Mouse (Mus musculus): Measurements from ENCODE around the gene Htr3b. TPM values are rescaled to one million over a fixed set of nuclear protein-coding genes. Genes with fewer than 3 reads are reported as not detected.
"Not testable (repeated sequence)": the region's sequence is repeated elsewhere in the genome, so short reads cannot be mapped to it uniquely, and the experiment has no call there.

Htr3b gene
- polyA plus RNA-seq, 1 experiment = not detected

DNA sequence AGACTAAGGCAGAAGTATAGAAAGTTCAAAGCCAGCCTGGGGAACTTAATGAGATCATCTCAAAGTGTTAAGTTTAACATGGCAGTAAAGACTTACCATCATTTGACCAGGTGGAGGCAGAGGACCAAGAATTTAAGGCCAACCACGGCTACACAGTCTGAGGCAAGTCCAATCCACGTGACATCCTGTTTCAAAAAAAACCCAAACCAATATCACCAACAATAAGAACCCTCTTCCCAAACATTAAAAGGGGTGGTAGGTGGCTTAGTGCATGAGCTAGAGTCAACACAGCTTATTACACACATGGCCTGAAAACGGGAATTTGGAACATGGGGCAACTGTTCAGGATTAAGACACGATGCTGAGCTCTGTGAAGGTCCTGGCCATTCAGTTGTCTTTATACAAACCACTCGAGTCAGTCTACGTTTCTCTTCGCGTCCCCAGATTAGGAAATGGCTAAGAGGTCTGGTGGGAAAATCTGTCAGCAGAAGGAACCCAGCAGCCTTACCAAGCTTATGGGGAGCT lies 19.6 kb upstream of the Htr3b start:
- Histone ChIP-seq H3K27me3 (replicated peaks) (no peaks in the 10 kb centered on the region), H3K9me3 (no peaks in the 10 kb centered on the region), H3K36me3 (replicated peaks; ENCODE audit: low read length) (no peaks in the 10 kb centered on the region), H3K4me1 (peaks cover 29% of the 10 kb centered on the region), H3K4me3 (replicated peaks) (peak overlapping the region; percentile 100)
- TF ChIP-seq FLI1 (IDR thresholded peaks at IDR 0.05; ENCODE audit: low read length) (no peak), GATA1 (IDR thresholded peaks at IDR 0.05; ENCODE audit: borderline replicate concordance, low read length) (no peak)

DNA sequence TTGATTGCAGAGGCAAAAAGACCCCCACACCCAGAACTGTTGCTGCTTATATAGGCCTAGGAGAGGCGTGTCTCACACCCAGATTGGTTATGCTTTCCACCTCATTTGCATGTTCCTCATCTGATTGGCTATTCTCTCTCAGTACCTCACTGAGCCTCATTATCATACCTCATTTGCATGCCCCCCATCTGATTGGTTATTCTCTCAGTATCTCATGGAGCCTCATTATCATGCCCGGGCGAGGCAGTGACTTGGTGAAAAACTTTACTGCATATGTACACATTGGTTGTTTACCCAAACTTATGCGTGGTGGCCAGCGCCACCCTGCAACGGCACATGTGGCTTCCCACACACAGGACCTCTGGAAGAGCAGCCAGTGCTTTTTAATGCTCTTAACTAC lies 19.0 kb upstream of the Htr3b start:
- not testable (repeated sequence) for H3K27me3 ChIP-seq (replicated peaks); H3K9me3 ChIP-seq; H3K4me3 ChIP-seq (replicated peaks); H3K36me3 ChIP-seq (replicated peaks; ENCODE audit: low read length)
- H3K4me1 ChIP-seq = peaks cover 29% of the 10 kb centered on the region

DNA sequence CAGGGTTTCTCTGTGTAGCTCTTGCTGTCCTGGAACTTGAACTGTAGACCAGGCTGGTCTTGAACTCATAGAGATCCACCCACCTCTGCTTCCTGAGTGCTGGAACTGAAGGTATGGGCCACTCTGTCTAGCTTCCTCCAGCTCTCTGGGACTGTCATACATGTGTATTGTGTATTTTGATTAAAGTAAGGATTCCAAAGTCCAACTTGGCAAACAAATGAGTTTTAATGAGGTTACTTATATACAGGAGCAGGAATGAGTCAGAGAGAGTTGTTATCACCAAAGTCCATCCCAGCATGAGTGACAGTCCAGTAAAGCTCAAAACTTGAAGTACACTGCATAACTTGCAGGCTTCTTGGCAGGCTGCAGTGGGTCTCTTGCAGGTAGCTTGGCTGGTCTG lies 17.0 kb upstream of the Htr3b start:
- Histone ChIP-seq H3K27me3 (replicated peaks) (no peaks in the 10 kb centered on the region), H3K36me3 (replicated peaks; ENCODE audit: low read length) (no peaks in the 10 kb centered on the region), H3K4me1 (peaks cover 22% of the 10 kb centered on the region), H3K9me3 (no peaks in the 10 kb centered on the region), H3K4me3 (replicated peaks) (no peak overlapping the region)
- no peak for TF ChIP-seq GATA1 (IDR thresholded peaks at IDR 0.05; ENCODE audit: borderline replicate concordance, low read length)
- no peak for TF ChIP-seq FLI1 (IDR thresholded peaks at IDR 0.05; ENCODE audit: low read length)

DNA sequence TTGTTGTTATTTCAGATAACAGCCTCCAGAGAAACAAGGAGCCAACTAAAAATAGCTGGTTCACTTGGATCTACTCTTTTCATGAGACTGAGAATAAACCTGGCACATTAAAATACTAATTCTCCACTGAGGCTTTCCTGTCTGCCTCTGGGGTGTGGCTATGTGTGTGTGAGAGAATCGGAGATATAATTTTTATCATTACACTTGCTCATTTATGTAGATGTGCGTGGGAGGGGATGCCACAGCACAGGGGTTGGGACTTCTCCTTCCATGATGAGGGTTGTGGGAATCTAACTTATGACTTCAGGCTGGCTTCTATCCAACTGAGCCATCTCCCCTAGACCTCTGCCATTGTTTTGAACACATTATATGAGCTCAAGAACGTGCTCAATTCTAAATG lies 16.0 kb upstream of the Htr3b start:
- Histone ChIP-seq H3K27me3 (replicated peaks) (no peaks in the 10 kb centered on the region), H3K9me3 (no peaks in the 10 kb centered on the region), H3K4me1 (peaks cover 21% of the 10 kb centered on the region), H3K4me3 (replicated peaks) (no peak overlapping the region), H3K36me3 (replicated peaks; ENCODE audit: low read length) (no peaks in the 10 kb centered on the region)
- TF ChIP-seq FLI1 (IDR thresholded peaks at IDR 0.05; ENCODE audit: low read length) = no peak
- no peak for TF ChIP-seq GATA1 (IDR thresholded peaks at IDR 0.05; ENCODE audit: borderline replicate concordance, low read length)

DNA sequence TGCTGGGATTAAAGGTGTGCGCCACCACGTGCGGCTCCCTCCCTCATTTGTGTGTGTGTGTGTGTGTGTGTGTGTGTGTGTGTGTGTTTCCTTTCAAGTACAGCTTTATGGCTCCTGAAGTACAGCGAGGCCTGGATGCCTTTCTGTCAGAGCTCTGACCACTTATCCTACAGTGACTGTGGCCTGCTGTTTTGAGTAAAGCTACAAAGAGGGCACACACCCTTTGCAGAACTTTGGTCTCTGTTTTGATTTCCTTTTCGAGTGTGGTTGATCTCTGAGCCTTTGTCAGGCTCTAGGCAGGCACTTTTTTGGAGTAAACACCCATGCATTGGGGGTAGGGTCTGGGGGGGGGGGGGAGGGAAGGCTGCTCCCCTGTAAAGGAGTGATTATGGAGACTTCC lies 15.6 kb upstream of the Htr3b start:
- no peaks in the 10 kb centered on the region for H3K36me3 ChIP-seq (replicated peaks; ENCODE audit: low read length)
- TF ChIP-seq GATA1 (IDR thresholded peaks at IDR 0.05; ENCODE audit: borderline replicate concordance, low read length) = no peak
- no peak for TF ChIP-seq FLI1 (IDR thresholded peaks at IDR 0.05; ENCODE audit: low read length)
- H3K27me3 ChIP-seq (replicated peaks) = no peaks in the 10 kb centered on the region
- H3K9me3 ChIP-seq = no peaks in the 10 kb centered on the region
- H3K4me3 ChIP-seq (replicated peaks) = no peak overlapping the region
- peaks cover 18% of the 10 kb centered on the region for H3K4me1 ChIP-seq

GRCm38 (mm10) chr9:48976661-48977355 lies 12.0 kb upstream of the Htr3b start:
- no peaks in the 10 kb centered on the region for H3K36me3 ChIP-seq (replicated peaks; ENCODE audit: low read length)
- TF ChIP-seq FLI1 (IDR thresholded peaks at IDR 0.05; ENCODE audit: low read length) (no peak), GATA1 (IDR thresholded peaks at IDR 0.05; ENCODE audit: borderline replicate concordance, low read length) (no peak)
- H3K9me3 ChIP-seq = no peaks in the 10 kb centered on the region
- H3K4me3 ChIP-seq (replicated peaks) = no peak overlapping the region
- H3K27me3 ChIP-seq (replicated peaks) = no peaks in the 10 kb centered on the region
- H3K4me1 ChIP-seq = peaks cover 10% of the 10 kb centered on the region

GRCm38 (mm10) chr9:48972494-48972893 lies 7.7 kb upstream of the Htr3b start:
- H3K4me3 ChIP-seq (replicated peaks) = no peak overlapping the region
- no peaks in the 10 kb centered on the region for H3K36me3 ChIP-seq (replicated peaks; ENCODE audit: low read length)
- H3K27me3 ChIP-seq (replicated peaks) = no peaks in the 10 kb centered on the region
- H3K4me1 ChIP-seq = peaks cover 6% of the 10 kb centered on the region
- TF ChIP-seq GATA1 (IDR thresholded peaks at IDR 0.05; ENCODE audit: borderline replicate concordance, low read length) = no peak
- no peak for TF ChIP-seq FLI1 (IDR thresholded peaks at IDR 0.05; ENCODE audit: low read length)
- 0 out of 2 replicates have a peak, but pooled peaks cover 9% of the 10 kb centered on the region for H3K9me3 ChIP-seq

GRCm38 (mm10) chr9:48962131-48962530 lies 2.7 kb downstream of the Htr3b start:
- Histone ChIP-seq H3K27me3 (replicated peaks) (peaks cover 48% of the 10 kb centered on the region), H3K4me3 (replicated peaks) (no peak overlapping the region), H3K4me1 (no peaks in the 10 kb centered on the region), H3K9me3 (no peaks in the 10 kb centered on the region), H3K36me3 (replicated peaks; ENCODE audit: low read length) (no peaks in the 10 kb centered on the region)
- TF ChIP-seq FLI1 (IDR thresholded peaks at IDR 0.05; ENCODE audit: low read length) = no peak
- TF ChIP-seq GATA1 (IDR thresholded peaks at IDR 0.05; ENCODE audit: borderline replicate concordance, low read length) = no peak

GRCm38 (mm10) chr9:48961314-48961713 lies 3.5 kb downstream of the Htr3b start:
- TF ChIP-seq GATA1 (IDR thresholded peaks at IDR 0.05; ENCODE audit: borderline replicate concordance, low read length) = no peak
- TF ChIP-seq FLI1 (IDR thresholded peaks at IDR 0.05; ENCODE audit: low read length) = no peak
- Histone ChIP-seq H3K4me1 (no peaks in the 10 kb centered on the region), H3K4me3 (replicated peaks) (no peak overlapping the region), H3K9me3 (no peaks in the 10 kb centered on the region), H3K27me3 (replicated peaks) (peaks cover 46% of the 10 kb centered on the region), H3K36me3 (replicated peaks; ENCODE audit: low read length) (no peaks in the 10 kb centered on the region)

- Histone ChIP-seq H3K36me3 (replicated peaks; ENCODE audit: low read length) (no peaks in the 10 kb centered on the region), H3K27me3 (replicated peaks) (peaks cover 7% of the 10 kb centered on the region), H3K9me3 (no peaks in the 10 kb centered on the region), H3K4me1 (no peaks in the 10 kb centered on the region), H3K4me3 (replicated peaks) (no peak overlapping the region)
- TF ChIP-seq GATA1 (IDR thresholded peaks at IDR 0.05; ENCODE audit: borderline replicate concordance, low read length) = no peak
- TF ChIP-seq FLI1 (IDR thresholded peaks at IDR 0.05; ENCODE audit: low read length) = no peak
These were observed 17.2 kb downstream of the Htr3b start for GRCm38 (mm10) chr9:48947565-48947964.

Data from megakaryocyte, embryonic 14.5 days (primary cell).